Mouse (Mus musculus) left cerebral cortex, adult 6 months (tissue): Measurements from ENCODE around the gene Gm10310. TPM values are rescaled to one million over a fixed set of nuclear protein-coding genes. Genes with fewer than 3 reads are reported as not detected.

Experiments
- long read RNA-seq, 2 experiments: library from polyadenylated mRNA; unstranded; transcript quantifications; one replicate each; pipeline ENCODE4 v2.0.0; 2019 to 2020
- polyA plus RNA-seq: library from polyadenylated mRNA; unstranded; fragments of <200 nt; fragmentation: Nextera tagmentation; gene quantifications from 2 replicates; pipeline ENCODE4 v1.2.3, GENCODE M21; 2021

Gene Gm10310
- polyA plus RNA-seq = 0.03 TPM in 1 of 2 replicates, not detected in the other
- long read RNA-seq, experiment 1 = 0 reads
- long read RNA-seq, experiment 2 = 0 reads

DNA sequence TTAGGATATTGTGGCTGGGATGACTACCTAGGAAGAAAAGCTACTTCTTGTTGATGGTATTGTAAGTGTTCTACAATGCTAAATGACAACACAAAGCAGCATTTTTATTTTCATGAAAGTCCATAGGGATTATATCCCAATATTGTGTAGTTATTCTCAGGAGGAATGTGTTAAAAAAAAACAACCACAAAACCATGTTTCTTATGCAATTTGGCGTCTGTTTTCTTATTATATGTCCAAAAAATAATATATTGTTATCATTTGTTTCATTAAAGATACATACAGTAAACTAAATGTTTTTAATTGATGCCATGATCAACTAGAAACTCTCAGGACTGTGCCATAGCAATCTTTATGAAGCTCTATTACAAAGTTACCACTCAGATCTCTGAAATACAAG is at the start of gene Gm10310:
TSS of gene Gm10310 (minus strand) at position 101 of the 400 bp plus-strand sequence.

GRCm38 (mm10) chr10:130030048-130030447 is 45.2 kb upstream of the Gm10310 start, which contains the start of gene Olfr821:
Gene Olfr821, plus strand, starts transcription at chr10:130030348.

DNA sequence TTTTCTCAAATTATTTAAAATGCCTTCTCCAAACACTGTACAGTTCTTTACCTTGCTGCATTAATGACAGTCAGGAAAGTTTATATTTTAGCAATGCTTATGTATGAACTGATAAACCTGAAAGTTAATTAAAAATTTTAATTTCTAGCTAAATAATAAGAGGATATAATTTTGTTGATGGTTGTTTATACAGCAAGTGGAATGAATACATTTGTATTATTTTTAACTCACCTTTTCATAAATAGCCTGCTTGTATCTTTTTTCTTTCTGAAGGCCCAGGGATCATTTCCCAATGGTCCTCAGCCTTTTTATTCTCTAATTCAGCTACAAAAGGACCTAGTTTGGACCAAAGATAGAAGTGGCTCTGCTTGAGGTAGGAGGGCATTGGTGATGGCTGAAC is 27.5 kb upstream of the Gm10310 start, which contains the start of gene Olfr820:
TSS of gene Olfr820 (plus strand) at position 301 of the 400 bp plus-strand sequence.

GRCm38 (mm10) chr10:129976040-129976439 is 8.8 kb downstream of the Gm10310 start, which contains the start of gene Olfr247:
Gene Olfr247, minus strand, starts transcription at chr10:129976140.

GRCm38 (mm10) chr10:129967166-129967565 is 17.7 kb downstream of the Gm10310 start, which contains the start of gene Olfr819:
Gene Olfr819, minus strand, starts transcription at chr10:129967266.

DNA sequence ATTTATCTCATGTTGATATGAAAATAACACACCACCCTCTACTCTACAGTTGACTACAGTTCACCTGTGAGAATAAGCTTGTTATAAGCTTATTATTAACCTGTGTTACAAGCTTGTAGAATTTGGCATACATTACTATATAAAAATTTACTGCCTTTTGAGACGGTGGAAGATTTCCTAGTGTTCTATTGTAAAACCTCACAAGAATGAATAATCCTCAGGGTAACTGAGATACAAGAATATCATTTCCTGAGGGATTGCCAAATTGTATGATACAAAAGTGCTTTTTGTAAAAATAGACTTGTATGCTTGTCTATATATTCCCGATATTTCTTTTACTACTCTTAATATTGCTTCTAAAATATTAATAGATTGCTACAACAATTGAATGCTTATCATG is 35.9 kb downstream of the Gm10310 start, which contains the start of gene Olfr818:
TSS of gene Olfr818 (minus strand) at position 101 of the 400 bp plus-strand sequence.

Other genes with a start within 250 kb of the Gm10310 start
- gene Olfr806, start 243.1 kb downstream of the Gm10310 start, polyA plus RNA-seq = not detected in 2 replicates
- not detected in 2 replicates for gene Olfr807, start 227.3 kb downstream of the Gm10310 start, polyA plus RNA-seq
- gene Olfr808, start 219.6 kb downstream of the Gm10310 start, polyA plus RNA-seq = not detected in 2 replicates
- gene Olfr809, start 210.4 kb downstream of the Gm10310 start, polyA plus RNA-seq = not detected in 2 replicates
- not detected in 2 replicates for gene Olfr810, start 190.1 kb downstream of the Gm10310 start, polyA plus RNA-seq
- not detected in 2 replicates for gene Olfr811, start 180.7 kb downstream of the Gm10310 start, polyA plus RNA-seq
- gene Olfr812, start 139.0 kb downstream of the Gm10310 start, polyA plus RNA-seq = not detected in 2 replicates
- not detected in 2 replicates for gene Olfr813, start 129.7 kb downstream of the Gm10310 start, polyA plus RNA-seq
- gene Olfr814, start 105.2 kb downstream of the Gm10310 start, polyA plus RNA-seq = not detected in 2 replicates
- not detected in 2 replicates for gene Olfr815, start 79.2 kb downstream of the Gm10310 start, polyA plus RNA-seq
- gene Olfr816, start 69.5 kb downstream of the Gm10310 start, polyA plus RNA-seq = not detected in 2 replicates
- not detected in 2 replicates for gene Olfr818, start 36.0 kb downstream of the Gm10310 start, polyA plus RNA-seq
- not detected in 2 replicates for gene Olfr819, start 17.8 kb downstream of the Gm10310 start, polyA plus RNA-seq
- gene Olfr247, start 8.9 kb downstream of the Gm10310 start, polyA plus RNA-seq = not detected in 2 replicates
- not detected in 2 replicates for gene Olfr820, start 27.6 kb upstream of the Gm10310 start, polyA plus RNA-seq
- gene Olfr821, start 45.3 kb upstream of the Gm10310 start, polyA plus RNA-seq = not detected in 2 replicates
- not detected in 2 replicates for gene Olfr822, start 86.1 kb upstream of the Gm10310 start, polyA plus RNA-seq
- not detected in 2 replicates for gene Olfr823, start 130.3 kb upstream of the Gm10310 start, polyA plus RNA-seq
- gene Olfr824, start 144.9 kb upstream of the Gm10310 start, polyA plus RNA-seq = not detected in 2 replicates
- not detected in 2 replicates for gene Olfr825, start 181.7 kb upstream of the Gm10310 start, polyA plus RNA-seq
- gene Olfr826, start 199.1 kb upstream of the Gm10310 start, polyA plus RNA-seq = not detected in 2 replicates
- gene Olfr827, start 229.3 kb upstream of the Gm10310 start, polyA plus RNA-seq = not detected in 2 replicates